Mouse (Mus musculus): ENCODE data around the gene Casp14.
"Not testable (repeated sequence)": the region's sequence is repeated elsewhere in the genome, so short reads cannot be mapped to it uniquely, and the experiment has no call there.

Gene Casp14

DNA sequence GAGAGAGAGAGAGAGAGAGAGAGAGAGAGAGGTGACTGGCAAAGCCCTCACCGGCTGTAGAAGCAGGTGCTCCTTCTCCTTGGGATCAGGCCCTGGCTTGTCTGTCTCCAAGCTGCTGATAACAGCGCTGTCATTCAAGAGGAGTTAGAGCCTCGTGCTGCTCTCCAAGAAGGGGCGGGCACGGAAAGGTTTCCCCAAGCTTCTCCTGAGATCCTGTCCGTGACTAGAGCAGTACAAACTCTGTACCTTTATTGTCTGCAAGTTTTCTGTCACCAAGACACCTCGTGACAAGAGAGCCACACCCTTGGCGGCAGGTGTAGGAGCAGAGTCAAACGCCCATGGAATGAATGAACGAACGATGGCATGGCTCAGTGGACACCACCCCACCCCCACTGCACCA, at the start of gene Casp14:
Casp14 (minus strand) TSS at position 239 of the 400 bp plus-strand sequence.
- no peak for DNase-seq

DNA sequence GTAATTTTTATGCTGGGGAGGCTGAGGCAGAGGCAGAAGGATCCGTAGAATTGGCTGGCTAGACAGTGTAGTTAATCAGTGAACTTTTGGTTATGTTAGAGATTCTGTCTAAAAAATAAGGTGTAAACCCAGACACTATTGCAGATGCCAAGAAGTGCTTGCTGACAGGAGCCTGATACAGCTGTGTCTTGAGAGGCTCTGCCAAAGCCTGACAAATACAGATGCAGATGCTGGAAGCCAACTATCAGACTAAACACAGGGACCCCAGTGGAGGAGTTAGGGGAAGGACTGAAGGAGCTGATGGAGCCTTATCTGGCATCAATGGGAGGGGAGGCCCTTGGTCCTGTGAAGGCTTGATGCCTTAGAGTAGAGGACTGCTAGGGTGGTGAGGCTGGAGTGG, 47.5 kb upstream of the Casp14 start:
- no peak for DNase-seq

DNA sequence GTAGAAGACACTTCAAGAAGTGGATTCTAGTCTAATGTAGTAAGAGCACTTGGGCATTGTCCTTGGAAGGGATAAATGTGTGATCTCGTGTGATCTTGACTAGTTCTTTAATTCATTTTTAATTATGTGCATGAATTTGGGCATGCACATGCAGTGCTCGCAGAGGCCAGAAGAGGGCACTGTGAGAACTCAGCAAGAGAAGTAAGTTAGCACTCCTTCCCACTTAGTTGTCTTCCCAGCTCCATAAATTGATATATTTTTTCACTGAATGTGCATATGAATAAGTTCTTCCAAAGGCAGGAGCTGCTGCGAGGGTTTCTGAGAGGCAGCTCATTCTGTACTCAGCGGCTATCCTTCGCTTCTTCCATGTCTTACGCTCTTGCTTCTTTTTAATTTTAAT, 37.9 kb upstream of the Casp14 start:
- DNase-seq: peak; percentile 79

DNA sequence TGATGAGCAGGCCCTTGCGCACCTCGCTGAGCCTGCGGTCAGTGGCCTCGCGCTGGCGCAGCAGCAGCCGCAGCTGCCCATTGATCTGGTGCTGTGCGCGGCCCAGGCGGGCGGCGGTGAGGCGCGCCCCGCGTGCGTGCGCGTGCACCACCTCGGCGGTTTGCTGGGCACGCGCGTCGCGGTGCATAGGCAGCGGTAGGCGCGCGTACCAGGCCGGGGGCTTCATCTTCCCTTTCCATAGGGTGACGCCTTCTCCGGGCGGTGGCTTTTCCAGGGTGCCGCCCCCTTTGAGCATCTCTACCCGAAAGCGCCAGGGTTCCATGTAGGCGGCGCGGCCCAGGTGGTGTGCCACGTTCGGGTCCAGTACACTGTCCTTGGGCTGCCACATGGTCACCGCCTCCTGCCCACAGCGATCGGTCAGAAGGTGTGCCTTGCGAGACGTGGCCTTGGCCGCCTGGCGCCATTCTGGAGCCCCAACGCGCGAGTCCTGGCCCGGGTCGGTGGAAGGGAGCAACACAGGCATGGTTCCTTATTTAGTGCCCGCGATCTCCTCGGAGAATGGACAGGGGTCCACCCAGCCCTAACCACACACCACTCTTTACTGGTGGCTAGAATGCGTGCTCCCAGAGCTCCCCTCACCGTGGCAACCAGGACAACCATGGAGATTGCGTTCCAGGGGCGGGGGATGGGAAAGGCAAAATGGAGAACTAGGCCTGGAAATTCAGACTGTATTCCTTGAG, 34.5 kb upstream of the Casp14 start, which contains the start of gene Ccdc105:
Ccdc105 (minus strand) TSS at position 614 of the 740 bp plus-strand sequence.
- peak; percentile 47 for DNase-seq

DNA sequence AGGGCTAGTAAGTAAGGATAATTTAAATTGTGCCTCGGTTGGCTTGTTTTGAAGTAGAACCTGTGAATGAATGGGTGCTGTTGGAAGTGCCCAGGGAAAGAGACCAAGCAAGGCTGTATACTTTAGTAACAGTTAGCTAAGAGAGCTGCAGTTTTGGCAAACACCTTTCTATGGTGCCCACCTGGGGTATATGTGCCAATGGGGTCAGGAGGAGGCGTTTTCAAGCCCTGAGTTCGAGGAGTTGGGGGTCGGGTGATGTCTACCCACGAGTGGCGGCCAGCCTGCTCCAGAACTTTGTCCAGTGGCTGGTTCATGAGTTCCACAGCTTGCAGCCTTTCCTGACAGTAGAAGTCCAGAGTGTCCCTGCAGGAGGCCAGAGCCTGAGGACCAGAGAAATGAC, 30.9 kb upstream of the Casp14 start:
- no peak for DNase-seq

DNA sequence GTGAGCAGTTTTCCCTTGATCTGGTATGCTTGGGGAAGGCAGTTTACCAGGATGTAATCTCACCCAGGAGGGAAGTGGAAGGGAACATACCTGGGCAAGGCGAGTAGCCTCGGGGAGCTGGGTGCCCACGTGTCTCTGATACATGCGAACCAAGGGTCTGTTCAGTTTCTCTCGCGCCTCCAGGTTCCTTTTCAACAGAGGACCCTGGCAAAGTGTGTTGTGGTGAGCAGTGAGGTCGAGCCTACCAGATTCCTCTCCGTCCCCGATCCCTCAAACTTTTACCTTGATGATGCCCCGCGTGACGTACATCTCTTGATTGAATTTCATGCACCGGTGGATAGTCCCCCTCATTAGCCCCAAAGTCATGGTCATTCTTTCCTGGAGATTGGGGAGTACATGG, 30.1 kb upstream of the Casp14 start:
- DNase-seq: no peak

DNA sequence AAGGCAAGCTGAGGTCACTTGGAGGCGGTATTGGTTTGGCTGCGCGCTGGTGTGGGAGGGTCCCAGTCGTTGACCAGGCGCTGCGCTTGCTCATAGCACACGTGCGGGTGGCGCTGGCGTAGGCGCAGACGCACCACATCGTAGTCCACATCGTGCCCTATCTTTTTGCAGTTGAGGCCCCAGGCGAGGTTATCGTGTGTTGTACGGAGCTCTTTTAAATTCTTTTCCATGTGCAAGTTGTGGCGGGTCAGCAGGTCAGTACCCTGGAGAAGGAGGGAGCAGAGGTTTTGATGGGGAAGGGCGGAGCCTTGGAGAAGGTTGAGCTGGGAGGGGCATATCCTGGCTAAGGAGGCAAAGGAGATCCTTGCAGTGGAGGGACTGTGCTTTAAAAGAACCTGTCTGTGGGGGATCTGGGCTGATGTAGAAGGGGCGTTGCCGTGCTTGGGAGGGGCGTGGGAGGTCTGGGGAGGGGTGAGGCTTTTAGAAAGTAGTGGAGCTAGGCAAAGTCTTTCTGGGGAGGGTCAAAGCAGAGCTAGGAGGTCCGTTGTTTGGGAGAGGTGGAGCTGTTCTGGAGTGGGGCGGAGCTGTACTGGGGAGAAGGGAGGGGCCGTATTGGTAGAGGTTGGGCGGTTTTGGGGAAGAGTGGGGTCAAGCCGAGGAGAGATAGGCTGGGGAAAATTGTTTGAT, 29.1 kb upstream of the Casp14 start:
- peak; percentile 21 for DNase-seq

DNA sequence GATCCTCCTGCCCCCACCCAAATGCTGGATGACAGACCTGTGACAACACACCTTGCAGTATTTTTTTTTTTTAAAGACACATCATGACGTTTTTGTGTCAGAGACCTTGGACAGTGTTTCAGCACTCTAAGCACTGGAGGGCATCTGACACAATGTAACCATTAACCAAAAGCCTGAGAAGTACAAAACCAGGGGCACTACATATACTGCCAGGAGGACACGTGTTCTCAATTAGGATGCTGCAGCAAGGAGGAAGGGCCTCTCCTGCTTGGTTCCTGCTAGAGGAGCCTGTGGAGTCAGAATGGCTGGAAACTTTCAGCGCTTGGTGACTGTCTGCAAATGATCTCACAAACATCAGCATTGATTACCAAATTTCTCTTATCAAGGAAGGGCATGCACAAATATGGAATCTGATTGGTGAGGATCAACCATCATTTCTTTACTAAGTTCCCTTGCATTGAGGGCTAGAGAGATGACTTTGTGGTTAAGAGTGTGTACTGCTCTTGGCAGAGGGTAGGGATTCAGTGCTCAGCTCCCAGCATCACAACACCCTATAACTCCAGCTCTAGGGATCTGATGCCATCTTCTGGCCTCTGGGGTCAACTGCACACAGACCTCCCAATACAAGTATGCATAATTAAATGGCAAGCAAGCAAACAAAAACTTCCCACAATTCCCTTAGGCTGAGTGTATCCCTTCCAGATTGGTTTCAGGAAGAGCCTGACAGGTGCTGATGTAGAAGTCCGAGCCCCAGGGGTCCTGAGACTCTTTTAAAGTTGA, 27.5 kb upstream of the Casp14 start:
- DNase-seq: no peak

DNA sequence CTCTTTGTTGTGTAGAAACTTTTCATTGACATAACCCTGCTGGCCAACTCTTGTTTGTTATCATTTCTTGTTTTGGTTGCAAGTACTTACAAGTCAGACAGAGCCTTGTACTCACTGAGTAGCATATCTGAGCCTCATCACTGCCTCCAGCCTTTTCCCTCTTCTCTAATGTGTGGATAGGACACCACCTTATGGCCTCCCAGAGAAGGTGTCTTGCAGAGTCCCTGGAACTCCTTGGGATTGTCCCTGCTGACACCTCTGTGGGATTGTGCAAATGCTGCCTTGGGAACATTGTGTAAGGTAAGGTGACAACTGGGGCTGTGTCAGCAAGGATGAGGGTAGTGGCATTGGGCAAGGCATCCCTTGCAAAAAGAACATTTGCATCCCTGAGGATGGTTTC, 25.6 kb upstream of the Casp14 start:
- DNase-seq: no peak

DNA sequence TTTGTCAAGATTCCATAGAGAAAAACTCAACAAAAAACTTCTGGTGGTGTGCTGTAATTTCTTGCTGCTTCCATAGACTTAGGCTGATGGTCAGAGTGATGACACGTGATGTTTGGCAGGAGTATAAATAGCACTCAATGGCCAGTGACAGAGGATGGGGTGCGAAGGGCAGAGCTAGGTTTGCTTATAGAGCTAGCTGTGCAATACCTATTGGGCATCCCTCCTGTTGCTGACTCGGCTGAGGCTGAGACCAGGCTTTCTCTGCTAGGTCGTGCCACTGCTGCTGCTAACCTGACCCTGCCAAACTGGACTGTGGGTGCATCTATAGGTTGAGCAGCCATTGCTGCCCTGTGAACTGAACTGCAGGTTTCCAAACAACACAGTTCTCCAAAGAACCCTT, 21.7 kb upstream of the Casp14 start:
- DNase-seq: no peak

DNA sequence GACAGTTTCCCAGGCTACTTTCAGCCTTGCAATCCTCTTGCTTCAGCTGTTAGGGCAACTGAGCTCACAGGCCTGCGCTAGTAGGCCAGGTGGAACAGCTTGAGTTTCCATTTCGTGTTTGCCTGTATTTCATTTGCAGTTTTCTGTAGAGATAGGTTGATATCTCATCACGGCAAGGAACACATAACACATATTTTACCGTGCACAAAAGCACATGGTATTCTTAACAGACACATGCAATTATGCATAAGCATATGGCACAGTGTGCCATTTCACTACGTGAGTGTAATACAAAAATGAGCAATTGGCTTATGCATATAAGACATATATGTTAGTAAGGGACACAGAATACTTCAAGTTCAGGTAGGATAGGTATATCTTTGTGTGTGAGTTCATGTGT, 9.8 kb upstream of the Casp14 start:
- no peak for DNase-seq

DNA sequence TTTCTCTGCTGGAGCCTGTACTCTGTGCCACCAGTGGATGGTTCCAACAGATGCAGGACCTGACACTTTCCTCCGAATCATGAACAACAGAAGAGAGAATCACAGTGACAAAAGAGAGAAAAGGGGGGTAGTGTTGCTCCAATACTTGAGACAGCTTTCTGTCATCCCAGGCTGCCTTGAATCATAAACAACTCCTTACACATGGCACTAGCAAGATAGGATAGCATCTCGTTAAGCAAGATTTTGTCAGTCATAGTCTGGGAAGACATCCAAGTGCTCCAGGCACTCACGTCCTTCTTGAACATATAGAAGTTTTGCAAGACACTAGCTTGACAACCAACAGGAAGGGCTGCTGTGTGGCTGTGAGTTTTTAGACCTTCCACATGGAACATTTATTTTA, 8.9 kb upstream of the Casp14 start:
- DNase-seq: peak; percentile 5

DNA sequence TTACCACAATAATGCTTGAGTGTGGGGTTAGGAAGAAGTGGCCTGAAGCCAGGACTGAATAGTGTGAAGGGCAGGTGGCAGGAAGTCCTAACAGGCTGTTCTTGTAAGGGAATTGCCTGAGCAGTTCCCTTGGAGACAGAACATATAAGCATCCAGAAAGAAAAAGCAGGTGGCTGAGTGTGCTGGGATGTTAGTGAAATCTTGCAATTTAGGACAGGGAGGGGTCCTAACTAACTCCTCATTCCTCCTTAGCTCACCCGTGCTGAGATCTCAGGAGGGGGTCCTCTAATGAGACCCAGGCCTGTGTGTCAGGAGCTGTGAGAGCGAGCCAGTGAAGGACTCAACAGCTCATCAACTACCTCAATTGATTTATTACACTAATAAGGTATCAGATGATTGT, 5.3 kb upstream of the Casp14 start:
- no peak for DNase-seq

DNA sequence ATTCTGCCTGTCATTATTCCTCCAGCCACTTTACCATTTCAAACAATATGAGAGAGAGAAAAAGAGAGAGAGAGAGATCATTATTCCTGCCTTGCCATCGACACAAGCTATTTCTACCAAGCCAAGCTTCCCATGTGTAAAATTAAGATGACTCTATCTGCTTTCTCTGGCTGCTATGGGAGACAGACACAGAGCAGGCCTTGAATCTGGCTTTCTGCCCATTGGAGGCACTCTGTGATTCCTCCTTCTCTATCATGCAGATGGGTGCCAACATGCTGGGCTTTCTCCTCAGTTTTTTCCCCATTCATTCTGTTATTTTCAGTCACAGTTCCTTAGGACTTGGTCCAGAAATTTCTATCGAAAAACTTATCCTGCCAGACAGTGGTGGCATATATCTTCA, 4.6 kb upstream of the Casp14 start:
- no peak for DNase-seq

DNA sequence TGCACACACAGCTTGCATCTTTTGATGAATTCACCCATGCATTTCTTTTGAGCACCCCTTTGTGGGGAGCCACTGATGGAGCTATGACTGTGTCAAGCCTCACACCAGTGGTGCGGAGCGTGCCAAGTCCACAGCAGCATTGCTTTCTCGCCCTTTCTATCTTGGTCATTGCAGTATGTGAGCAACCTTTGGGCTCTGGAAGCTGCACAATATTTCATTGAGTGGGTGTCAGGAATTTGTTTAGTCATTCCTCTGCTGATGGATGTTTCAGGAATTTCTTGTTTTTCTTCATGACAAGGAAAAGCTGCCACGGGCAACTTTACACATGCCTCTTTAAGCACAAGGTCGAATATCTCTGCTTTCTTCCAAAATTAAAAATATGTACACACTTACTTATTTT, 3.9 kb upstream of the Casp14 start:
- DNase-seq: peak; percentile 16

DNA sequence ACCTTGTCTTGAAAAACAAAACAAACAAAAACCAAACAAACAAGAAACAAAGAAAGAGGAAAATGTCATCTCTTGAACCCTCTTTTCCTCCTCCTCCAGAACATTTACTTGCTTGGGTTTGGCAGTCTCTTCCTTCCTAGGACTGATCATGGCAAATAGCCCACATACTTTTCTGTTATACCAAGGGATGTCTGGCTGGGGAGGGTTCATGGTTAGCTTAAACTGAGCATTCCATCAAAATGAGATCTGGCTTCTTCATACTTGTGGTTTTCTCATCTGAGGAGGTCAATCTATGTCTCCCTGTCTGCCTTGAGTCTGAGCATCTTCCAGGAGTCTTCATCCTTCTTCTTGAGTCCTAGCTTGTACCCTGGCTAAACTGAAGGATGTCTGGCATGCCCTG, 1.9 kb downstream of the Casp14 start:
- no peak for DNase-seq

DNA sequence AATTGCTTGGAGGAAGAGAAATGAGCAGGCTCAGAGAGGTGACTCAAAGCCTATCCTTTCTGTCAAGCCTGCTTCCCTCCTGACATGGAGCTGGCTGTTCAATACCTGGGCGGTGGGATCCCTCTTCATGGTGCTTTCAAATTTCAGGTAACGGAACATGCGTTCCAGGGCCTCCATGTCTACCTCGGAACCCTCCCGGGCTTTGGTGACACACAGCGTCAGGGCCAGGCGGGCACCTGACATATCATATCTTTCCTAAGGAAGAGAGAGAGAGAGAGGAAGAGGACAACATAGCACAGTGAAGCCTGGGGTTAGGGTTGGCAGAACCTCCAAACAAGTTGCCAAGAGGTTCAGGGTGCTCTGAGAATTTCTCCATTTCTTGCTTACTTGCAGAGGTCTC, 2.9 kb downstream of the Casp14 start:
- DNase-seq: no peak

DNA sequence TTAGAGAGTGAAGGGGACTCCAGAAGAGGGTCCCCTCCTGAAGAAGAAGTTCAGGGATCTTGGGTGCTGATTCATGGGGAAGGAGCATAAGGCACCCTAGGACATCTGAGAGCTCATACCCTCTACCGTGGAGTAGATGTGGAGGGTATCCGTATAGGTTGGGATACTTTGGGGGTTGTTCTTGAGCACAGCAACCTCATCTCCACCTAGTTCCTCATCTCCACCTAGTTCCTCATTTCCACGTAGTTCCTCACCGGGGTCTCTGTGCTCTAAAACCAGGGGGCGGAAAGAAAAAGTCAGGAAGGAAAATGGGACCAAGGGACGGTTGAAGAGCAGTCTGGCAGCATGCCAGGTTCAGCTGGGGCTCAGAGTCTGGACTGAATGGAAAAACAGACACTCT, 4.0 kb downstream of the Casp14 start:
- no peak for DNase-seq

DNA sequence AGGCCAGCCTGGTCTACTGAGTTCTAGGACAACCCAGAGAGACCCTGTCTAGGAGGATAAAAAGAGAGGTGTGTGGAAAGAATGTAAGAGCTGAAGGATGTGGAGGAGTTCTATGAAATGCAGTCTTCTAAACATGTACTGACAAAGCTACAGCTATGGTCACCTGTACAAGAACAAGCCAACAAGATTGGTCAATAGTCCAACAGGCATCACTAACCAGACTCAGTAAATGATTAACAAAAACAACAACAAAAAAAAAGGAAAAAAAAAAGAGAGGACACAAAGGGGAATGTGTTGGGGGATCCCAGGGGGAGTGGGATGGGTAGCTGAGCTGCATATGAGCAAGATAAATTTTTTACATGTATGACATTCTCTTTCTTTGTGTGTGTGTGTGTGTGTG, 7.4 kb downstream of the Casp14 start:
- DNase-seq: no peak

DNA sequence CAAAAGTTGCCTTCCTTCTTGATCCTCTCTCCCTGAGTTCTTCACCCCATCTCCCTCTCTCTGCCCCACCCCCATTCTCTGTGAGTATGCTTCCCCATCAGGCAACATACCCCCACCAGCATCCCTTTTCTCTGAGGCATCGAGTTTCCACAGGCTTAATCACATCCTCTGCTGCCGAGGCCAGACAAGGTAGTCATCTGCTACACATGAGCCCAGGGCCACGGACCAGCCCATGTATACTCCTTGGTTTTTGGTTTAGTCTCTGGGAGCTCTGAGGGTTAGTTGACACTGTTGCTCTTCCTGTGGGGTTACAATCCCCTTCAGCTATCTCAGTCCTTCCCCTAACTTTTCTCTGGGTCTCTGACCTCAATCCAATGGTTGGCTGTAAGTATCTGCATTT, 17.2 kb downstream of the Casp14 start:
- DNase-seq: no peak

DNA sequence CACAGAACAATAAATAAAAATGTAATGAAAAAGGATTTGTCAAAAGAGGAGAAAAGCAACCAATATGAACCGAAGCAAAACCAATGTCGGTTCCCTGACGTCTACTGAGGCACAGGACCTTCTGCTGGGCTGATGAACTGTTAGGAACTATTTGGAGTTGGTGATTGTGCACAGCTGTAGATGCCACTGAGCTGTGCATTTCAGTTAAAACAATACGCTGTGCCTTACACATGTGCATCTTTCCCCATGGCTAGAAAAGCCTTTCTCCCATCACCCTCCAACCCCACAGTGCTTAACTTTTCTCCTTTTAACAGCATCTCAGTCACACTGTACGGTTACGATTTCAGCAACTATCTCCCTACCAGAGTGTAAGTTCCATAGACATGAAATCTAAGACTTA, 28.1 kb downstream of the Casp14 start:
- no peak for DNase-seq

DNA sequence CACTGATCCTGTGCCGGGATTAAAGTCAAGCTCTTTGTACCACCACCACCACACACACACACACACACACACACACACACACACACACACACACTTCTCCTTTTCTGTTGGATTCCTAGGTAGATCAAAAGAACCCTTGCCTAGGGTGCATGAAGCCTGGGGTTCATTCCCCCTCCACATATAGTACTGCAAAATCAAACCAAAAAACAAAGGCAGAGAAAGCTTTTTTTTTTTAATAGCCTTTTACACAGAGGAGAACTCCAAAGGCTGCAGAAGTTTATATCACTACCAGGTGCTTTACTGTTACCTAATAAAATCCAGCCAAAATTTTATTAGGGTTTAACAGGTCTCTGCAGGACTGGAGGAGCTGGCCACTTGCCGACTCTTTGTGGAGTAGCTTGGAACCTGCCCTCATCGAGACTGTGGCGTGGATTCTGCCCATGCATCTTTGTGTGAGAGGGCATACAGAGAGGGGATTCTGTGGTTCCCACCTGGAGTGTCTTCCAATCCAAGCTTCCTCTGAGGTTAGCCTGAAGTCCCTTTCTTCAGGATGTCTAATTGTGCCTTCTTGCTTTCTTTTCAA, 31.0 kb downstream of the Casp14 start:
- DNase-seq: no peak

DNA sequence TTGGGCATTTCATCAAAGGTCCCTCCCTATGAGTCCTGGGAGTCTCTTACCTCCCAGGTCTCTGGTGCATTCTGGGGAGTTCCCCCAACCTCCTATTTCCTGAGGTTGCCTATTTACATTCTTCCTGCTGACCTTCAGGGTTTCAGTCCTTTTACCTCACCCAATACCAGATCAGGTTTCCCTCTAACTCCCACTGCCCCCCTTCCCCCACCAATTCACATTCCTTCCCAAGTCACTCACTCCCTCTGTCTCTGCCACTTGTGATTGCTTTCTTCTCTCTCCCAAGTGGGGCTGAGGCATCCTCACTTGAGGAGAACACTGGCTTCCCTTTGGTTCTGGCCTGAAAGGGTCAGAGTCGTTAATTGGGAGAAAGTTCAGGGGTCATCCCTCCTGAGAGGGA, 48.0 kb downstream of the Casp14 start:
- not testable (repeated sequence) for DNase-seq

DNA sequence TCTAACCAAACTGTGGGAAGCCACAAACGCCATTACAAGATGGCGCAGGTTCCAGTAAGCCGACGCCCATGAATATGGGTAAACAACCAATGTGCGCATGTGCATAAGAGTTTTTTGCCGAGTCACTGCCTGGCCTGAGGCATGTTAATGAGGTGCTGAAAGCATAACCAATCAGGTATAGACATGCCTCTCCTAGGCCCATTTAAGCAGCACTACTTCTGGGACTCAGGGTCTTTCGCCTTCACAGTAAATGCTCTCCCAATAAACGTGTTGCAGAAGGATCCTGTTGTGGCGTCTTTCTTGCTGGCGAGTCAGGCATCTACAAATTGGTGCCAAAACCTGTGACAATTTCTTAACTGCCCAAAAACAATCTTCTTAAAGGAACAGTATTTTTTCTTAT, 51.4 kb downstream of the Casp14 start:
- DNase-seq: not testable (repeated sequence)
